In genomic region chr2:16357946-16358345, GRCm38 (mm10) we compare ENCODE assay signal across 8 mouse cellular contexts. TPM values are rescaled to one million over a fixed set of nuclear protein-coding genes. Genes with fewer than 3 reads are reported as not detected.
DNase-seq lines count a peak whose midpoint lies in the region; ATAC-seq and TF ChIP-seq lines count a peak whose summit lies in the region.

No protein-coding gene starts in this region.

- TF ChIP-seq CTCF in kidney, postnatal 0 days (IDR thresholded peaks at IDR 0.05; ENCODE audit: low read depth), result no peak

- H3K9me3 ChIP-seq in lung, embryonic 16.5 days (ENCODE audit: control insufficient read depth, low read length), result no peaks in the 10 kb centered on the region
- H3K9me3 ChIP-seq in forebrain, embryonic 13.5 days (replicated peaks), result no peaks in the 10 kb centered on the region
- no peaks in the 10 kb centered on the region for H3K9me3 ChIP-seq in kidney, postnatal 0 days (replicated peaks; ENCODE audit: low read length)
- no peaks in the 10 kb centered on the region for H3K9me3 ChIP-seq in stomach, embryonic 14.5 days (ENCODE audit: control insufficient read depth, low read depth, low read length)

- H3K36me3 ChIP-seq in lung, embryonic 16.5 days (ENCODE audit: control insufficient read depth, insufficient read depth, low read length), result no peaks in the 10 kb centered on the region
- H3K36me3 ChIP-seq in forebrain, embryonic 13.5 days (ENCODE audit: poor library complexity, severe bottlenecking), result no peaks in the 10 kb centered on the region
- no peaks in the 10 kb centered on the region for H3K36me3 ChIP-seq in kidney, postnatal 0 days (ENCODE audit: insufficient read depth, low read length)
- H3K36me3 ChIP-seq in stomach, embryonic 14.5 days (ENCODE audit: control insufficient read depth, insufficient read depth, low read length), result no peaks in the 10 kb centered on the region

- peak overlapping the region; percentile 84 for H3K4me2 ChIP-seq in lung, embryonic 16.5 days (ENCODE audit: low read depth, low read length)
- H3K4me2 ChIP-seq in forebrain, embryonic 13.5 days, result peak overlapping the region; percentile 85
- H3K4me2 ChIP-seq in kidney, postnatal 0 days (ENCODE audit: low read length), result peak overlapping the region; percentile 92
- peak overlapping the region; percentile 73 for H3K4me2 ChIP-seq in stomach, embryonic 14.5 days (replicated peaks; ENCODE audit: low read depth, low read length)

- ATAC-seq in lung, embryonic 16.5 days (ENCODE audit: low read depth), result no peak
- ATAC-seq in forebrain, embryonic 13.5 days, result no peak
- ATAC-seq in kidney, postnatal 0 days (replicated peaks; ENCODE audit: low FRiP score, low read depth), result no peak
- no peak for ATAC-seq in stomach, embryonic 14.5 days (ENCODE audit: insufficient number of reproducible peaks, insufficient read depth, low FRiP score, low read depth)

- no peak for DNase-seq in lung, adult 18-20 months
- DNase-seq in kidney, postnatal 0 days (ENCODE audit: low spot score), result no peak
- DNase-seq in cerebellum, adult 9-10 months, result no peak
- DNase-seq in spleen, adult 18-20 months, result no peak
- no peak for DNase-seq in gastrocnemius, adult 8-10 months (ENCODE audit: low spot score in 2 of 2)

- H3K4me3 ChIP-seq in lung, embryonic 16.5 days (ENCODE audit: low read length), result peak overlapping the region; percentile 79
- peak overlapping the region; percentile 70 for H3K4me3 ChIP-seq in forebrain, embryonic 13.5 days
- peak overlapping the region; percentile 62 for H3K4me3 ChIP-seq in kidney, postnatal 0 days (replicated peaks; ENCODE audit: low read depth, low read length)
- peak overlapping the region; percentile 78 for H3K4me3 ChIP-seq in stomach, embryonic 14.5 days (ENCODE audit: low read depth, low read length)

- H3K27ac ChIP-seq in lung, embryonic 16.5 days (ENCODE audit: low read length), result peak overlapping the region; percentile 72
- no peak overlapping the region for H3K27ac ChIP-seq in forebrain, embryonic 13.5 days
- no peak overlapping the region for H3K27ac ChIP-seq in kidney, postnatal 0 days
- H3K27ac ChIP-seq in stomach, embryonic 14.5 days (ENCODE audit: low read length), result no peak overlapping the region; the same call in 1 of the 2 replicates

- H3K4me1 ChIP-seq in lung, embryonic 16.5 days (replicated peaks; ENCODE audit: control insufficient read depth, insufficient read depth, low read length), result peaks cover 16% of the 10 kb centered on the region
- peaks cover 20% of the 10 kb centered on the region; the same call in 1 of the 2 replicates for H3K4me1 ChIP-seq in forebrain, embryonic 13.5 days
- peaks cover 8% of the 10 kb centered on the region; the same call in 1 of the 2 replicates for H3K4me1 ChIP-seq in kidney, postnatal 0 days (replicated peaks; ENCODE audit: insufficient read depth, low read length)
- peaks cover 3% of the 10 kb centered on the region; the same call in 1 of the 2 replicates for H3K4me1 ChIP-seq in stomach, embryonic 14.5 days (ENCODE audit: control insufficient read depth, insufficient read depth, low read length)

- peak overlapping the region; percentile 83 for H3K9ac ChIP-seq in lung, embryonic 16.5 days (ENCODE audit: low read length)
- H3K9ac ChIP-seq in forebrain, embryonic 13.5 days, result peak overlapping the region; percentile 43
- H3K9ac ChIP-seq in kidney, postnatal 0 days (ENCODE audit: low read depth, low read length), result 0 out of 2 replicates have a peak overlapping the region, but pooled peaks have one; percentile 55
- H3K9ac ChIP-seq in stomach, embryonic 14.5 days (replicated peaks; ENCODE audit: low read depth, low read length), result peak overlapping the region; percentile 55; the same call in 1 of the 2 replicates

- no peaks in the 10 kb centered on the region for H3K27me3 ChIP-seq in lung, embryonic 16.5 days (ENCODE audit: control insufficient read depth, insufficient read depth, low read depth, low read length)
- peaks cover 11% of the 10 kb centered on the region for H3K27me3 ChIP-seq in forebrain, embryonic 13.5 days
- H3K27me3 ChIP-seq in kidney, postnatal 0 days (ENCODE audit: insufficient read depth, low read length), result no peaks in the 10 kb centered on the region
- H3K27me3 ChIP-seq in stomach, embryonic 14.5 days (ENCODE audit: control insufficient read depth, insufficient read depth, low read length), result no peaks in the 10 kb centered on the region

- 16% methylated on average over 1 of the region's 1 CpGs for WGBS in lung, embryonic 16.5 days
- 8% methylated on average over 1 of the region's 1 CpGs for WGBS in forebrain, embryonic 13.5 days
- WGBS in kidney, postnatal 0 days, result 19% methylated on average over 1 of the region's 1 CpGs
- WGBS in stomach, embryonic 14.5 days, result 0% methylated on average over 1 of the region's 1 CpGs

RNA-seq across cellular contexts. Expression of gene Plxdc2, which starts 1.8 kb away (rescaled TPM):
- 70.1 TPM in 2 replicates for polyA plus RNA-seq in lung, embryonic 16.5 days (2015; fragmentation: Nextera tagmentation; extraction: Ambion mirVana)
- 6.8 and 9.3 TPM in 2 replicates for polyA plus RNA-seq in forebrain, embryonic 13.5 days (2015; fragmentation: Nextera tagmentation; extraction: Ambion mirVana)
- polyA plus RNA-seq in kidney, postnatal 0 days (2015; fragmentation: Nextera tagmentation; extraction: Ambion mirVana), result 37.3 and 39.0 TPM in 2 replicates
- 27.8 and 29.4 TPM in 2 replicates for polyA plus RNA-seq in stomach, embryonic 14.5 days (2014; fragmentation: Nextera tagmentation; extraction: Ambion mirVana)
- 10 to 100 TPM in 2 of 4 experiments, 1 to 10 TPM in 2; 5.3 to 13.2 (median 9.7) TPM for total RNA-seq in gastrocnemius, adult 8-10 months (2022)
